Mouse (Mus musculus) E14TG2a.4 (cell line): ENCODE measurements at regions not wholly inside any gene's neighbourhood (a gene's known extent, or its start where the extent isn't known, plus 50 kb on each side); places are given as distances from the start of the nearest gene placed in this dataset.

Source experiments
- CTCF ChIP-seq: conservative IDR thresholded peaks from 2 replicates; pipeline ENCODE4 v1.5.1; 2014; ENCODE audit warnings: low read length
- NANOG ChIP-seq: IDR thresholded peaks from 2 replicates; pipeline ENCODE4 v1.6.1; 2014; ENCODE audit warnings: borderline replicate concordance, low read length, mixed read lengths
- POU5F1 ChIP-seq: IDR thresholded peaks from 2 replicates; pipeline ENCODE4 v1.6.1; 2014; ENCODE audit warnings: low read length, borderline replicate concordance

- no peak for TF ChIP-seq CTCF
- TF ChIP-seq POU5F1, result no peak
- TF ChIP-seq NANOG, result no peak
Measured at GRCm38 (mm10) chr11:7796373-7796772, 582.6 kb upstream of the Igfbp3 start.
